Mouse (Mus musculus) cerebral cortex, adult 2 months (tissue): ENCODE measurements around the gene Cadm4.

Source experiments
- WGBS: fragments of 180-500 bp; shearing (Covaris S2); methylation state at CpG from one replicate; pipeline ENCODE4 v1.1.7; 2018; 5-methylcytosine and 5-hydroxymethylcytosine counted together

Gene Cadm4

DNA sequence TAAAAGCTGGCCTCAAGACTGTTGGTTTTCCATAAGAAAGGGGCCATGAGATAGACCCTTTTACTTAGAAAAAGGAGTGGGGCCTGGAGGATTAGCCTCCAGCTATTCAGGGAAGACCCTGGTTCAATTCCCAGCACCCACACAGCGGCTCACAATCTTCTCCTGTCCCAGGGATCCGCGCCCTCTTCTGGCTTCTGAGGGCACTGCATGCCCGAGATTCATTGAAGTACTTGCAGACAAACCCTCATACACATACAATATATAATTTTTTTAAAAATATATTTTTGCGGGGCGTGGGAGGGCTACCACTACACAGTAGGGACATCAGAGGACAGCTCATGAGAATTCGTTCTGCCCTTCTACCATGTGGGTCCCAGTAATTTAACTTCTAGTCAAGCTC lies 19.1 kb downstream of the Cadm4 start:
- 47% methylated on average over 7 of the region's 7 CpGs for WGBS

DNA sequence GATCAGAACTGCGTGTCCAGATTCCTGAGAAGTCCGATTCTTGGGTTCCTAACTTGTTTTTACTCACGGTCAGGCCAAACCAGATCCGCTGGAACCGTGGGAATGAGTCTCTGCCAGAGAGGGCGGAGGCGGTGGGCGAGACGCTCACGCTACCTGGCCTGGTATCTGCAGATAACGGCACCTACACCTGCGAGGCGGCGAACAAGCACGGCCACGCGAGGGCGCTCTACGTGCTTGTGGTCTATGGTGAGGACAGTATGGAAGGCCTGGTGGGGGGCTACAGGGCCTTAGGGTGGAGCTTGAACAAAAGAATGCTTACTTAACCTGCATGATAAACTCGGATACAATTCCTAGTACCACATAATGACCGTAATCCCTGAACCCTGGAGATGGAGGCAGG lies 19.7 kb downstream of the Cadm4 start:
- WGBS: 54% methylated on average over 21 of the region's 21 CpGs

DNA sequence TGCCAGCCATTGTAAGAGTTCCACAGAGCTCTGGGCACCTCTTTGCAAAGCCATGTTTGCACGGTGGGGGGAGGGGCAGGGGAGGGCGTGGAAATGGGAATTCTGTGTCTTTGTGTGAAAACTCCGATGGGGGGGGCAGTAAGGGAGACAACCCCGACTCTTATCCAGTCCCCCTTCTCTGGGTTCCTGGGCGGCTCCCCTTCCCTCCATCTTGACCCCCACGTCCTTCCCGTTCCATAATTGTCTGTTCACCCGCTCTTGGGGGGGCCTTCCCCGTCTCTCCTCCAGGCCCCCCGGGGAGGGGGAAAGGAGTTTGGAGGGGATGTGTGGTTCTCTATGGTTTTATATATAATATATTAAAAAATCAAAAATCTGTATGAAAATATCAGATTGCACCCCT lies 22.2 kb downstream of the Cadm4 start:
- WGBS: 25% methylated on average over 10 of the region's 10 CpGs

DNA sequence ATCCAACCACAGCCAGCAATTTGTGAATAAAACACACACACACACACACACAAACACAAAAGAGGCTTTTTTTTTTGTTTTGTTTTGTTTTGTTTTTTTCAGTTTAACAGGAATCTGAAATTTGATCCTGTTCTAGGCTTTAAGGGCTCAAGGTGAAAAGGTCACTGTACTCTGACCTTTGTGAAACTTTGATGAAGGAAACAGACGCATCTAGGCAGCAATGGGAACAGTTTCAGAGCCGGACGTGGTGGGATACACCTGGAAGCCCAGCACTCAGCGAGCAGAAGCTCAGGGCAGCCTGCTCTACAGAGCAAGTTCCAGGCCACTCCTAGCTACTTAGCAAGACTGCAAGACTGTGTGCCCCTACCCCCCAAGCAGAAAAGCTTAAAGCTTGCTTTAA lies 23.0 kb downstream of the Cadm4 start:
- 40% methylated on average over 4 of the region's 4 CpGs for WGBS

DNA sequence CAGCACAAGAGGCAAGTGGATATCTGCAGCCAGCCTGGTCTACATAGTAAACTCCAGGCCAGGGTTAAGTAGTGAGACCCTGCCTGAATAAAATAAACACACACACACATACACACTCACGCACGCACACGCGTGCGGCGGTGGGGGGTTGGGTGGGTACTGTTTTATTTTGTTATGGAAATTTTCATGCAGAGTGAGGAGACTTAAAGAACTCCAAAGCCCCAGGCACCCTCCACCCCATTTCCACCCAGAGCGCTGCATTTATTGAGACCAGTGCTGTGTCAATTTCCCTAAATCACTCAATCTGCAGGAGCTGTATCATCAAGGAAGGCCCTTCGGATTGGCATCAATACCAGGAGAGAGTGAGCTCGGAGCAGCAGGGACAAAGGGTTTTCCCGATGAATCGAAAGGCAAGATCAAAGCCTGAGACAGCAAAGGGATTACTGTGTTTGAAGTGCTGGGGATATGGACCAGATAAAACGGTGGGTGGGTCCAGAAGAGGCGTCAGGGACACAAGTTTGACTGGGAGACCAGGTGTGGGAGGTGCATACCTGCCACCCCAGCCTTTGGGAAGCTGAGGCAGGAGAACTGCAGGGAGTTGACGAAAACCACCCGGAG lies 23.7 kb downstream of the Cadm4 start:
- 15% methylated on average over 15 of the region's 15 CpGs for WGBS

DNA sequence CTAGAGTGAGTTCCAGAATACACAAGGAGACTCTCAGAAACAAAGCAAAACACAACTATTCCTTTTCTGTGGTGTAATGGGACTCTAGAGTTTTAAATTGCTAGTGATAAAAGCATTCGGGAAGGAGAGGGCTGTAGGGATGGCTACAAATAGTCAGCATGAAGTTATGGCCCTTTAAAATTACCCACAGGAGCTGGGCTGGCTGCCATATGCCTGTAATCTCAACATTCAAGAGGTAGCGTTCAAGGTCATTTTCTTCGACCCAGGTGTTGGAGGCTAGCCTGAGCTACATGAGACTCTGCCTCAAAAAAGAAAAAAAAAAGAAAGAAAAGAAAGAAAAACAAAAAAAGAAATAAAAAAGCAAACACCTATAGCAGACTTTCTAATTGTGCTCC lies 24.2 kb downstream of the Cadm4 start:
- WGBS: 8% methylated on average over 3 of the region's 3 CpGs

DNA sequence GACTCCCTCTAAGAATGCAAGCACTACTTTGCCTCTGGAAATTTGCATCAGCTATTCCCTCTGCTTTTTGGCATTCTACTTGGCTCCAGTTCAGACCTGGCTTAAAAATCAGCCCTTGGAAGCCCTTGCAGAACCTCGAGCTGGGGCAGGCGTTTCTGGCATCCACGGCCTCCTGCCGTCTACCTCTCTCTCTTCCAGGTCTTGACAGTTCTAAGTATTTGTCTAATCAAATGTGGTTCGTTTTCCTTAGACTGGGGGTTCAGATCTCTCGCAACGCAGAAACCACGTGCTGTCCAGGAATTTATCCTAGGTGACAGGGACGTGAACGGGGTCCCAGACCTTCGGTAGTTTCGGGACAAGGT lies 24.6 kb downstream of the Cadm4 start:
- WGBS: 2% methylated on average over 12 of the region's 12 CpGs

DNA sequence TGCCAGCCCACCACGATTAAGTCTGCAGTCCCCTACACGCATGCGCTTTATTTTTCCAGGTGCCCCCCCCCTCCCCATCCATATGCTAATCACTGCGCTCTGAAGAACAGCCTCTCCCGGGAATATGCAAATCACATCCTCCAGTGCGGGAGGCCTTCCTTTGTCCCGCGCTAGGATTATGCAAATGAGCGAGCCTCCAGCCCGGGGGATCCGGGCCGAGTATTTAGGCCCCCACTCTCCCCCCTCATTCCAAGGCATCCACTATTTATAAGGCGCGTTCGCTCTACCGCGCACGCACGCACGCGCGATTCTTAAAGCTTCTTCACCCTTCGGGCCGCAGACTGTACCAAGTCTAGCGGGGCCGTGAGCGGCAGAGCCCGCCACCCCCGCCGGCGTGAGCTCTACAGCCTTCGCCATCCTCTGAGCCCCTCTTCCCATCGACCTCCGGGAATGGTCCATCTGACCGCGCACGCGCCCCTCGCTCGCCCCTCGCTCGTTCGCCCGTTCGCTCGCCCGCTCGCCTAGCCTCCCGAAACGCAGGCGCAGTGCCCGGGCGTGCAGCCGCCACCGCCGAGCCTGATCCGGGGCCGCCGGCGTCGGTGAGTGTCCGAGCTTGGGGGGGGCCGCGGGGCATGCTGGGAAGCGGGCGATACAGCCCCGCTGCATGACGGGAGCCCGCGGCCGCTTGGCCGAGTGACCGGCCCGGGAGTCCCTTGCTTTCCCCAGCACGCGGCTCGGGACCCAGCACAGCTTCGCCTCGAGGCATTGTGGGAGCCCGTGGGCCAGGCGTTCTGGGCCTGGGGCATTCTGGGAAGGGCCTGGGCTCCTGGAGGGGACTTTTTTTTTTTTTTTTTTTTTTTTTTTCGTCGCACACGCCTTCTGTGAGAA lies 25.3 kb downstream of the Cadm4 start, which contains the start of gene Zfp428:
Gene Zfp428, plus strand, starts transcription at position 169 of the 888 bp plus-strand sequence.
- under 1% methylated on average over 84 of the region's 84 CpGs for WGBS

DNA sequence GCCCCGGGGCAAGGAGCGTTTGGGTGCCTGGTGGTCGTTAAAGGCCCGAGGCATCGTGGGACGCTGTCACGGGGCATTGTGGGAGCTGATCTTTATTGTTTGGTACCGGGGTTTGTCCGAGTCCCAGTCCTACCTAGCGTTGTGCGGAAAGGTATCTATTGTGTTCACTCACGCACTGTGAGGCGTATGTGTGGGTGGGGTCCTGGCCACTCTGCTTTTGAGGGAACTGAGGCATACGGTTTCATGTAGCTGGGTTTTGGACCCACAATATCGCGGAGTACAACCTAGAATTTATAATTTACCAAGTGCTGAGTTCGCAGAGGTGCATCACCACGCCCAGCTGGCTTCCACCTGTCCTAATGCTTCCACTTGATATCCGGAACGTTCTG lies 25.9 kb downstream of the Cadm4 start:
- WGBS: 1% methylated on average over 20 of the region's 20 CpGs

DNA sequence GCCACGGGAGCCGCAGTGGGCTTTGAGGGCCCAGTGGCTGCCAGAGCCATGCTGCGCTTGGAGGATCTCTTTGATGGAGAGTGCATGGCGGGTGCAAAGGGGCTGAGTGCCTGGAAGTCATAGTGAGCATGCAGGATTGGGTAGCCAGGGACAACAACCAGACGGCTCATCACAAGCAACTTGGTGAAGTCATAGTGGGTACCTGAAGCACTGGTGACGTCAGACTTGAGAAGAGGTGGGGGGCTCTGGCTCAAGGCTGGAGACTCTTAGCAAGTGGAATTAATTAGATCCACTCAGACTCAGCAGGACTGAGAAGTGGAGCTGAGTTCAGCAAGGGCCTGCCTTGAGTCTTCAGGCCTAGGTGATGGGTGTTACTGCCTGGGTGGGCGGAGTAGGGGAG lies 30.5 kb downstream of the Cadm4 start, which contains the start of gene AC161166.1:
Gene AC161166.1, minus strand, starts transcription at position 101 of the 400 bp plus-strand sequence.
- WGBS: 83% methylated on average over 7 of the region's 7 CpGs

DNA sequence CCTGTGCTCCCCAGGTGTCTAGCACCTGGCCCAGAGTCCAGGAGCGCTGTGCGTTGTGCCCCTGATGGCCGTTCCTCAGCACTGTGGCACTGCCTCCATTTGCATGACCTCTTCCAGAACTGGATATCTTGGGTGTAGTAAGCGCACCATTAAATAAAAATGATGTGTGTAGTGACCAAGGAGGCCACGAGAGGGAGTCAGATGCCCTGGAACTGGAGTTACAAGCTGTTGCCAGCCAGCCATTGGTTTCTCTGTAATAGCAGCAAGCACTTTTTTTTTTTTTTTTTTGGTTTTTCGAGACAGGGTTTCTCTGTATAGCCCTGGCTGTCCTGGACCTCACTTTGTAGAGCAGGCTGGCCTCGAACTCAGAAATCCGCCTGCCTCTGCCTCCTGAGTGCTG lies 34.5 kb downstream of the Cadm4 start:
- 64% methylated on average over 8 of the region's 8 CpGs for WGBS

DNA sequence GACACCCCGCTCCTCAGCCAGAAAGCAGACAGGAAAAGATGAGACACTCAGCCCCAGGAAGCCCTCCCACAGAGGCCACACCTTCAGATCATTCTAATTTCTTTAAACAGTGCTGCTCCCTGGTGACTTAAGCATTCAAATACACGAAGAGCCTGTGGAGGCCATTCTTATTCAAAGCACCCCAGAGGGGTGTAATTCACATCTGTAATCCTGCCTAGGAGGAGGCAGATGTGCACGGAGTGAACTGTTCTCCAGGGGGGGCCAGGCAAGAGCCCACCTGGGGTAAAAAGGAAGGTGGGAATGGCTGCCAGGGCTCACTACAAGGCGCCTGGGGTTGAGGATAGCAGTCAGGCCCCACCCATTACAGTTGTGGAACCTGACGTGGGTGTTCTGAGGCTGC lies 35.3 kb downstream of the Cadm4 start:
- WGBS: 33% methylated on average over 5 of the region's 5 CpGs

DNA sequence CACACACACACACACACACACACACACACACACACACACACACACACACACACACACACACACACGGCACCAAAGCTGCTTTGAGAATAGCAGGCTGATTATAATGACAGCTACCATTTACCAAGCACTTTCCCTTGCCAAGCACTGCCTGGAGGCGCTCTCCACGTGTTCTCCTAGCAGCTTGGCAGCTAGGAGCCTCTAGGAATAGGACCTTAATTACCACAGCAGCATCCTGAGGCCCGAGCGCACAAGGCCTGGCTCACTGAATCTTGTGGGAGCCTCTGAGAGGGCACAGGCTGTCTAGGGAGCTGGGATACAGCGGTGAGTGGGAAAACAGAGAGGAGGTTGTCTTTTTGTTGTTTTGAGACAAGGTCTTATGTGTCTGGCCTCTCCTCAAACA lies 35.8 kb downstream of the Cadm4 start:
- 23% methylated on average over 6 of the region's 6 CpGs for WGBS

DNA sequence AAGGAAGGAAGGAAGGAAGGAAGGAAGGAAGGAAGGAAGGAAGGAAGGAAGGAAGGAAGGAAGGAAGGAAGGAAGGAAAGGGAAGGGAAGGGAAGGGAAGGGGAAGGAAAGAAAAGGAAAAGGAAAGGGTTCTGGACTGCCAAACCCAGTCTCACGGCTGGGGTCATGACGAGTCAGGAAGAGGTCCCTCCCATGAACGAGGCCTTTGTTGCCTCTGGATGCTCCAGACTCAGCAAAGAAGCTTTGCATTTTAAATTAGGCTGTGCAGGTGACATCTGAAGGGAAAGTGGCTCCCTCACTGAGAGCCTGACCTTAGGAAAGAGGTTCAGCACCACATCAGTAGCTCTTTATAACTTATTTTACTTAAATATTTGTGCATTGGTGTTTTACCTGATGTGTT lies 37.3 kb downstream of the Cadm4 start:
- 45% methylated on average over 3 of the region's 3 CpGs for WGBS

DNA sequence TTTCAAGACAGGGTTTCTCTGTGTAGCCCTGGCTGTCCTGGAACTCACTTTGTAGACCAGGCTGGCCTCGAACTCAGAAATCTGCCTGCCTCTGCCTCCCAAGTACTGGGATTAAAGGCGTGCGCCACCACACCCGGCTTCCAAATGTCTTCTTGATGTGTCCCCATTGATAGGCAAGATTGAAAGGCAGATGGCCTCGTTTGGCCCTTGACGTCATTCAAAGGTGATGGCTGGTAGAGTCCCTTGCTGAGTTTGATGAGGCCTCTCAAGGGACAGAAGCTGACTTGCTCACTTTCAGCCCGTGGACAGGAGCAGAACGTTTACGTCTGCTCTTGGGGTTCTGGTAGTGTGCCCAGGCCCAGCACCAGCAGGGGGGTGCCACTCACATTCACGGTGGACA lies 38.2 kb downstream of the Cadm4 start:
- 80% methylated on average over 10 of the region's 10 CpGs for WGBS

DNA sequence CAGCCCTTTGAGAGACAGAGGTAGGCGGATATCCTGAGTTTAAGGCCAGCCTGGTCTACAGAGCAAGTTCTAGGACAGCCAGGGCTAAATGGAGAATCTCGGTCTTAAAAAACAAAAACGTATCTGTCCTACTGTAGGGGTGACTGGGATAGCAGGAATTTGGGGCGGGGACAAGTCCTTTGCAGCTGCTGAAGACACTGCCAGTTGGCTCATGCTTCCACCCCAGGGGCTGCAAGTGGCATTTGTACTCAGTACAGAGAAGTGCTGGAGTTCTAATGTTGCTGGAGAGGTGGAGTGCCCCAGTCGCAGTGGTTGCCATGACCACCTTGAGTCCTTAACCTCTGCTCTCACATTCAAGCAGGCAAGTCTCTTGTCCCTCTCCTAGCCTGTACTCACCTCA lies 41.0 kb downstream of the Cadm4 start:
- 63% methylated on average over 5 of the region's 5 CpGs for WGBS

DNA sequence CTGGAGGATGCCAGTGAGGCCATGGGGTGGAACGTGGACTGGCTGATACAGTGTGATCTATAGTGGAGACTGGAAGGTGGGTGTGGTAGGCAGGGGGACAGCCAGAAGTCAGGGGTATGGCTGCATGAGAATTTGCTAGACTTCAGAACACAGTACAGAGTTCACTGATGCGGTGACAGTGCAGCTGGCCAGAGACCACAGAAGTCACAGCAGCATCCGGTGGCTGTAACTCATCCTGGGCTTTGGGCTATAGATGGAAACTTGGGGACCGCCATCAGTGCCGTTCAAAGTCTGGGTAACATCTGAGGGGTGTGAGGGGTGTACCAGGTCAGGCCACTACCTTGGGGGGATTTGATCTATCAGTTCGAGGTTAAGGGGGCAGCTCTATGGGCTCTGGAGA lies 41.9 kb downstream of the Cadm4 start:
- 91% methylated on average over 6 of the region's 6 CpGs for WGBS

DNA sequence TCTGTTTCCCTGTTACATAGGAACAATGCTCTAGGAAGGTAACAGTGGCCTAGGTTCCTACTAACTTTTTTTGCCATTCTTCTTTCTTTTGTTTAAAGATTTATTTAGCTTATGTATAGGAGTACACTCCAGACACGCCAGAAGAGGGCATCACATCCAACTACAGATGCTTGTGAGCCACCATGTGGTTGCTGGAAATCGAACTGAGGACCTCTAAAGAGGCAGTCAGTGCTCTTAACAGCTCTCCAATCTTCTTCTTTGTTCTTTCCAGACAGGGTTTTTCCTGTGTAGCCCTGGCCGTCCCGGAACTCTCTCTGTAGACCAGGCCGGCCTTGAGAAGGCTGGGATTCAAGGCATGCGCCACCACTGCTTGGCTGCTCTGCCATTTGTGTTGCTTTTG lies 43.2 kb downstream of the Cadm4 start:
- 68% methylated on average over 6 of the region's 6 CpGs for WGBS

DNA sequence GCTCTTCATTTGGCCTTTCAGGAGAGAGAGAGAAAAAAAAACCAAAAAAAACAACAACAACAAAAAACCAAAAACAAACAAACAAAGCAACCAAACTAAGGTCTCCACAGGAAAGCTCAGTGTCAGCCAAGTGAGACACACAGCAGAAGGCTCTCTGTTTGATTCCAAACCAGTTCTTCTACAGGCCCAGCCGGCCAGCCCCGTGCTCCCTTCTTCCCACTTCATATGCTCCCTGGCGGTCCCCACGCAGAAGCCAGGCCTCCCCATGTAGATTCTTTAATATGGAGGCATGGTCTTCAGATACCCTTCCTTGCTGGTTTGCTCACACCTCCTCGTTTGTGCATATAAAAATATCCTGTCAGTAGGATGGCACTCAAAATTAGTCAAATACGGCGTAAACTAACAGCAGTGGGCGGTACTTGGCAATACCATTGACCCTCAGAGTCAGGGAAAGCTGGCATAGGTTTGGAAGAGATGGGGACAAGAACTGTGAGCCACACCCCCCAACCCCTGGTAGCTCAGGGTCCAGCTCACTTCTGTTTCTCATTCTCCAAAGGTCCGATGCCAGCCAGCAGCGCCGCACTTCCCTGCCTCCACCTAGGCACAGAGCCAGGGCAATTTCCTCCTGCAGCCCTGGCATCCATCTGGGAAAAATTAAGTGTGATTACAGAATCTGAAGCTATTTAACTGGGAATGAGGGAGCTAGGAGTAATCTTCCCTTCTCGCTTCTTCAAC lies 44.0 kb downstream of the Cadm4 start:
- 69% methylated on average over 12 of the region's 12 CpGs for WGBS

DNA sequence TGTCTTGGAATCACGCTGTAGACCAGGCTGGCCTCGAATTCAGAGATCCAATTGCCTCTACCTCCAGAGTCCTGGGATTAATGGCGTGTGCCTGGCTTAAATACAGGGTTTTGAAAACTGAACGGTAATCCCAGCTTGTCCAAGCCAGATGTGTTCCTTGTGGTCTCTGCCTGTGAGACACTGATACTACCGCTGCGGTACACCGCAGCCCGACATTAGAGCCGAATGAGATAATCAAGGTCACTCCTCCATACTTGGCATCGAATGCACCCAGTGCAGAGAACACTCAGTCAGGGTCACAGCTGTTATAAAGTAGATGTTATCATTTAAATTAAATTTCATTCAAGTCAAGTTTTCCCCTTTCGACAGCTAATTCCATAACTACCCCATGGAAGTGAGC lies 47.0 kb downstream of the Cadm4 start:
- WGBS: 90% methylated on average over 11 of the region's 11 CpGs

DNA sequence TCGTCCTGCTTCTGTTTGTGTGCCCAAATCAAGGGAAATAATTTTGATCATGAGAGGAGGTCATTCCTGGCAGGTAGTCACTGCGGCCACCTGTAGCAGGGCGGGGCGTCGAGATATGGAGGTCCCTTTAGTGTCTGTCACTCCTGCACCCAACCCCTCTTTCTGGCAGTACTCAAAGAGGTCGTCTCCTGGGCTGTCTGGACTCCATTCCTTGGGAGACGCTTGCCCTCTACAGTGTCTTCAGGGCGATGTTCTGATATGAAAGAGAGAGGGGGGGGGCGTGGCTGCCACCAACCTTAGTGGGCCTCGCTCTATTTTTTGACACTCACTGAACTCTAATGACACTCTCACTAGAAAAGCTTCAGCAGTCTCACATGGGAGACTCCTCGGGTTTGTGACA lies 47.8 kb downstream of the Cadm4 start:
- 56% methylated on average over 11 of the region's 11 CpGs for WGBS

DNA sequence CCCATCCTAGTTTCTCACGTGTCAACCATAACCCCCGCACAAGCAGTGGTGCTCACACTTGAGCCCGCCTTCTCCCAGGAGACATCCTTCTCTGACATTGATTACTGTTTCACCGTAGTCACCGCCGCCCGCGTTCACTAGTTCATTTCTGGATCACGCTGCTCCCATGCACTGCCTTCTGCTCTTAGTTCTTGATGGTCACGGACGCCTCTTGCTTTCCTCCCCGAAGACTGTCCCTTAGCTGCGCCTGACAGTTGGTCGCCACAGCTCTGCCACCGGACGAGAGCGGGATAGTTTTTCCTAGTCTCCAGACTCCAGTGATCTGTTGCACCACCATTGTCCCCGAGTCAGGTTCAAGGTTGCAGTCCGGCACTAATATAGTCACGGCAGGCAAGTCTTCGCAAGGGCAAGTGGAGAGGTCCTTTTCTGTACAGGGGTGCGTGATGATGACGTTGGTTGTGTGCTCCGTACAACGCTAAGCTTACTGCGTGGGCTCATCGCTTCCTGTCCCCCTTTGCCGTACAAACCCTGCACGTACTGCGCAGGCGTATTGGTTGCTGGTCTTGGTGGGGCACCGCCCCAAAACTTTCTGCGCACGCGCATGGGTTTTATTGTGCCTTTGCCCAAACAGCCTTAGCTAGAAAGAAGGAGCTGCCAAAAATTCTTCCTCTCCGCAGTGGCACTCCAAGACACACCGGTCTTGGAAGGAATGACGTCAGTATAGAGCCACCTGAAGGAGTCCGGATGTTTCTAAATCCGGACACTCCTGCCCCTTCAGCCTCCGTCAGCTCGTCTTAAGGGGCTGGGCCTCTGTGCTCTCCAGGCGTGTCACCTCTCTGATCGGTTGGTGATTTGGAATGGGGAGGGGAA lies 48.5 kb downstream of the Cadm4 start, which contains the start of gene Irgq:
Gene Irgq, plus strand, starts transcription at position 628 of the 870 bp plus-strand sequence.
- under 1% methylated on average over 44 of the region's 44 CpGs for WGBS
